Mouse (Mus musculus) neural tube, embryonic 14.5 days (tissue): ENCODE data around the gene Ackr3. TPM values are rescaled to one million over a fixed set of nuclear protein-coding genes. Genes with fewer than 3 reads are reported as not detected.

Source experiments
- ATAC-seq: fragments of 200-750 bp; cut with Nextera tagmentation; 2 replicates; pipeline ENCODE4 v1.8.0; 2017; ENCODE audit warnings: low read depth, mild to moderate bottlenecking, moderate TSS enrichment, moderate library complexity
- H3K27ac ChIP-seq: fragments of 300-500 bp; sonication (generic); 2 replicates; pipeline ENCODE4 v1.5.1; 2014; ENCODE audit warnings: low read depth, mild to moderate bottlenecking, control low read depth, low read length, moderate library complexity, mixed read lengths
- H3K27me3 ChIP-seq: fragments of 300-500 bp; sonication (generic); 2 replicates; pipeline ENCODE4 v1.6.1; 2014; ENCODE audit warnings: low read length; ENCODE audit not compliant: control insufficient read depth, insufficient read depth
- H3K36me3 ChIP-seq: fragments of 300-500 bp; sonication (generic); 2 replicates; pipeline ENCODE4 v1.6.1; 2014; ENCODE audit warnings: low read length, mixed read lengths; ENCODE audit not compliant: control insufficient read depth, insufficient read depth
- H3K4me1 ChIP-seq: fragments of 300-500 bp; sonication (generic); 2 replicates; pipeline ENCODE4 v1.6.1; 2014; ENCODE audit warnings: low read length; ENCODE audit not compliant: control insufficient read depth, insufficient read depth
- H3K4me2 ChIP-seq: fragments of 300-500 bp; sonication (generic); 2 replicates; pipeline ENCODE4 v1.6.1; 2014; ENCODE audit warnings: mild to moderate bottlenecking, low read depth, low read length, control low read depth
- H3K4me3 ChIP-seq: fragments of 300-500 bp; sonication (generic); 2 replicates; pipeline ENCODE4 v1.5.1; 2014; ENCODE audit warnings: low read depth, low read length, control low read depth, mixed read lengths
- H3K9ac ChIP-seq: fragments of 300-500 bp; sonication (generic); replicated peaks from 2 replicates; pipeline ENCODE4 v1.6.1; 2014; ENCODE audit warnings: low read depth, mild to moderate bottlenecking, control low read depth, low read length, mixed read lengths
- H3K9me3 ChIP-seq: fragments of 300-500 bp; sonication (generic); 2 replicates; pipeline ENCODE4 v1.6.1; 2016; ENCODE audit warnings: low read length; ENCODE audit not compliant: control insufficient read depth
- WGBS: fragments of 180-500 bp; shearing (Covaris S2); extraction: QIAGEN DNeasy Blood & Tissue Kit; methylation state at CpG from one replicate; pipeline ENCODE4 v1.1.7; 2014; 5-methylcytosine and 5-hydroxymethylcytosine counted together
- polyA plus RNA-seq: library from polyadenylated mRNA; unstranded; fragments of >200 nt; fragmentation: Nextera tagmentation; extraction: Ambion mirVana; gene quantifications from 2 replicates; pipeline ENCODE4 v1.2.1, GENCODE M21; 2014

Ackr3 gene
- polyA plus RNA-seq = 8.7 and 10.8 TPM in 2 replicates

- H3K4me3 ChIP-seq = peak within 1 kb of the TSS; percentile 43
- peak within 1 kb of the TSS; percentile 65 for H3K27ac ChIP-seq
- peak within 1 kb of the TSS; percentile 63 for H3K4me2 ChIP-seq
- WGBS = 2% methylated on average over 19 of the region's 19 CpGs
- peaks cover 27% of the 10 kb centered on the region for H3K4me1 ChIP-seq
- H3K36me3 ChIP-seq = no peaks in the 10 kb centered on the region
- peak; percentile 82 for ATAC-seq
- no peaks in the 10 kb centered on the region for H3K9me3 ChIP-seq
- H3K9ac ChIP-seq = peak within 1 kb of the TSS; percentile 49
- no peaks in the 10 kb centered on the region for H3K27me3 ChIP-seq
Observed at GRCm38 (mm10) chr1:90203783-90204690, at the start of gene Ackr3. Gene Ackr3, plus strand, starts transcription at chr1:90203980.

DNA sequence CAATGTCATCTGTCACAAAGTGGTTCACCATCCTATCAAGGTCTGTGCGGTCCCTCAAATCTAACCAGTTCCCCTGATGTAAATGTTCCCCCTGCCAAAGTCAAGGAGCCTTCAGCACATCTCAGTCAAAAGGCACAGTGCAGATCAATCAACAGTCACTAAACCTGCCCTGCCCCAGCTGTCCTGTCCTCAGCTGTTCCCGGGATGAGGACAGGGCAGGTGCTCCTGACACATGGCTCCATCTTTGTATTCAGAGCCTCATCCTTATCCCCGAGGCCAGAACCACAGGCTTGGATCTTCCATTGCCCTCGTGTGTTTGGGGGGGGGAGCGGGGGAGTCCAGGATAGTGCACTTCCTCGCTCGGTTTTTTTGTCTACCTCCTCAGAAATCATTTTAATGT is 47.2 kb upstream of the Ackr3 start:
- H3K9ac ChIP-seq = no peak overlapping the region
- no peak overlapping the region for H3K4me2 ChIP-seq
- no peak overlapping the region for H3K27ac ChIP-seq
- ATAC-seq = no peak
- no peak overlapping the region for H3K4me3 ChIP-seq
- no peaks in the 10 kb centered on the region for H3K36me3 ChIP-seq
- H3K4me1 ChIP-seq = peaks cover 6% of the 10 kb centered on the region
- H3K9me3 ChIP-seq = no peaks in the 10 kb centered on the region
- no peaks in the 10 kb centered on the region for H3K27me3 ChIP-seq
- WGBS = 58% methylated on average over 7 of the region's 7 CpGs

GRCm38 (mm10) chr1:90159927-90160326 is 43.9 kb upstream of the Ackr3 start:
- Histone ChIP-seq H3K9ac (no peak overlapping the region), H3K9me3 (no peaks in the 10 kb centered on the region), H3K27ac (no peak overlapping the region), H3K4me1 (no peaks in the 10 kb centered on the region), H3K36me3 (no peaks in the 10 kb centered on the region), H3K4me2 (no peak overlapping the region), H3K4me3 (no peak overlapping the region), H3K27me3 (no peaks in the 10 kb centered on the region)
- ATAC-seq = no peak
- WGBS = 44% methylated on average over 13 of the region's 13 CpGs

DNA sequence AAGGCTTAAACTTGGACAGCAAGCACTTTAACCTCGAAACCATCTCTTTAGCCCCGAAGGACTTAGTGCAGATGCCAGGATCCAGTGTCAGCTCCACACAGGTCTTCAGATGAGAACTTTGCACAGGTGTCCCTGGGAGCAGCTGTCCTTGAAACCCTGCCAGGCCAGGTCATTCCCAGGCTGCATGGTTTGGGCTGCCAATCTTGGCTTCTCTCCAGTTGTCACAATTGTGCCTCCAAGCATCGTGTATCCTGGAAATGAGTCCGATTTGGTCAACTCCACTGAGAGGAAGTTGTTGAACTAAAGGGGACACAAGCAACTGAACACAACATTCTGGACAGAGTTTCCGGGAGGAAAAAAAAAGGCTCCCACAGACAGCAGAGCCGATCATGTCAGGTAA is 42.2 kb upstream of the Ackr3 start:
- Histone ChIP-seq H3K4me3 (no peak overlapping the region), H3K9ac (no peak overlapping the region), H3K36me3 (no peaks in the 10 kb centered on the region), H3K9me3 (no peaks in the 10 kb centered on the region), H3K4me1 (no peaks in the 10 kb centered on the region), H3K27ac (no peak overlapping the region), H3K27me3 (no peaks in the 10 kb centered on the region), H3K4me2 (no peak overlapping the region)
- 78% methylated on average over 6 of the region's 6 CpGs for WGBS
- ATAC-seq = no peak

DNA sequence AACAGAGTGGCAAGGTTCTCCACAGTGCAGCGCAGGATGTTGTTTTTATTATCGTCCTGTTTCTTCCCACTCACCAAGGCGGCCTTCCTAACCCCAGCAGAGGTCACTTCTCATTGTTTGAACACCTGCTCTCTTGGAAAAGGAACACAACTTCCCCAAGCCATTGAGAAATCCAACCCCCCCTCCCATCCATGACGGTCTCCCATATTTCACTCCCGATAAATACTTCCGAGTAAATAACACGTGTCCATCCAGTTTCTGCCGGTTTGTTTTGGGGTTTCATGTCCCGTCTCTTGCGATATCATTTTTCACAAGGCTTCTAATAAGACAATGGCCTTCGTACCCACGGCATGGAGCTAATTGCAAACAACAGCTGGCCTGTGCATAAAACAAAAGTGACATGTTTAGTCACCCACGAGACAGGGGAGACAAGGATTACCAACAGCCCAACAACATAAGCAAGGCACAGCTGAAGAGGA is 41.4 kb upstream of the Ackr3 start:
- H3K9ac ChIP-seq = no peak overlapping the region
- no peak overlapping the region for H3K27ac ChIP-seq
- no peaks in the 10 kb centered on the region for H3K9me3 ChIP-seq
- no peaks in the 10 kb centered on the region for H3K4me1 ChIP-seq
- no peak overlapping the region for H3K4me3 ChIP-seq
- no peak overlapping the region for H3K4me2 ChIP-seq
- no peaks in the 10 kb centered on the region for H3K27me3 ChIP-seq
- no peaks in the 10 kb centered on the region for H3K36me3 ChIP-seq
- 9% methylated on average over 13 of the region's 13 CpGs for WGBS
- no peak for ATAC-seq

- Histone ChIP-seq H3K36me3 (no peaks in the 10 kb centered on the region), H3K27me3 (no peaks in the 10 kb centered on the region), H3K9me3 (no peaks in the 10 kb centered on the region), H3K27ac (no peak overlapping the region), H3K9ac (no peak overlapping the region), H3K4me1 (no peaks in the 10 kb centered on the region), H3K4me2 (no peak overlapping the region), H3K4me3 (no peak overlapping the region)
- WGBS = 57% methylated on average over 7 of the region's 7 CpGs
- ATAC-seq = no peak
Observed at GRCm38 (mm10) chr1:90163161-90163560, 40.6 kb upstream of the Ackr3 start.

DNA sequence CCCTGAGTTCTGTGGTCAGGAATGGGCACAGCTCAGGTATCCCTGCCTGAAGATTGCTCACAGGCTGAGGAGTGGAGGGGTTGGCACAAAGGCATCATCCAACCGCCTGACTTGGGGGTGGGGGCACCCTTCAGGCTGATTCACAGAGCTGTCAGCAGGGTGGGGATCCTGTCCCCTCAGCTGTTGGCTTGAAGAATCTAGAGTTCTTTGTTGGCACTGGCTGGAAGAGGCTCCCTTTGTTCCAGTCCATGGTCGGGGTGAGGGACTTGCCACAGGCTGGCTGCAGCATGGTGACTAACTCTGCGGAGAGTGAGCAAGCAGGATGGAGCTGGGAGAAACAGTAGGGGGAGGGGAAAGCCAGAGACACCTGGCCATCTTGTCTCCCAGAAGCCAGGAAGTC is 39.5 kb upstream of the Ackr3 start:
- Histone ChIP-seq H3K9me3 (no peaks in the 10 kb centered on the region), H3K4me3 (no peak overlapping the region), H3K36me3 (no peaks in the 10 kb centered on the region), H3K27ac (0 out of 2 replicates have a peak overlapping the region, but pooled peaks have one; percentile 39), H3K4me1 (no peaks in the 10 kb centered on the region), H3K9ac (no peak overlapping the region), H3K4me2 (no peak overlapping the region), H3K27me3 (no peaks in the 10 kb centered on the region)
- no peak for ATAC-seq
- WGBS = 29% methylated on average over 3 of the region's 3 CpGs

- ATAC-seq = no peak
- no peaks in the 10 kb centered on the region for H3K9me3 ChIP-seq
- H3K4me3 ChIP-seq = no peak overlapping the region
- no peaks in the 10 kb centered on the region for H3K27me3 ChIP-seq
- H3K27ac ChIP-seq = no peak overlapping the region
- no peak overlapping the region for H3K9ac ChIP-seq
- no peaks in the 10 kb centered on the region for H3K36me3 ChIP-seq
- WGBS = 39% methylated on average over 8 of the region's 8 CpGs
- H3K4me1 ChIP-seq = no peaks in the 10 kb centered on the region
- H3K4me2 ChIP-seq = no peak overlapping the region
Observed at GRCm38 (mm10) chr1:90174338-90174737, 29.4 kb upstream of the Ackr3 start.

GRCm38 (mm10) chr1:90176223-90176622 is 27.6 kb upstream of the Ackr3 start:
- no peak overlapping the region for H3K9ac ChIP-seq
- H3K27me3 ChIP-seq = no peaks in the 10 kb centered on the region
- no peak overlapping the region for H3K27ac ChIP-seq
- H3K4me2 ChIP-seq = no peak overlapping the region
- no peaks in the 10 kb centered on the region for H3K36me3 ChIP-seq
- no peaks in the 10 kb centered on the region for H3K4me1 ChIP-seq
- 60% methylated on average over 7 of the region's 7 CpGs for WGBS
- no peak for ATAC-seq
- H3K9me3 ChIP-seq = no peaks in the 10 kb centered on the region
- no peak overlapping the region for H3K4me3 ChIP-seq
